Mouse (Mus musculus): Measurements from ENCODE around the gene Arl2.

- TF ChIP-seq SIN3A (IDR thresholded peaks at IDR 0.05; ENCODE audit: low read length) (no peak), CTCF (IDR thresholded peaks at IDR 0.05 in 2 of 3, conservative IDR thresholded peaks at IDR 0.05 in 1 of 3; ENCODE audit: control insufficient read depth in 1 of 3, insufficient read depth in 1 of 3, low read depth in 2 of 3, low read length in 3 of 3, poor library complexity in 1 of 3, severe bottlenecking in 1 of 3) (no peak), POLR2A (IDR thresholded peaks at IDR 0.05; ENCODE audit: control insufficient read depth in 1 of 2, insufficient read depth in 1 of 2, low read depth in 1 of 2, low read length in 2 of 2, poor library complexity in 1 of 2) (no peak), ZNF384 (IDR thresholded peaks at IDR 0.05; ENCODE audit: low read depth, low read length) (no peak), E2F4 (IDR thresholded peaks at IDR 0.05; ENCODE audit: borderline replicate concordance, low read depth, low read length) (no peak), POLR2AphosphoS5 (IDR thresholded peaks at IDR 0.05; ENCODE audit: borderline replicate concordance, low read depth, low read length) (no peak), MEF2A (IDR thresholded peaks at IDR 0.05; ENCODE audit: extremely low read depth, insufficient replicate concordance, low read depth, low read length, poor library complexity, severe bottlenecking) (no peak), EP300 (IDR thresholded peaks at IDR 0.05; ENCODE audit: low read depth in 1 of 2, low read length in 2 of 2) (no peak), UBTF (IDR thresholded peaks at IDR 0.05; ENCODE audit: borderline replicate concordance, insufficient read depth, low read depth, low read length) (no peak)
These were observed 5.0 kb downstream of the Arl2 start for GRCm38 (mm10) chr19:6136397-6136796.
